Mouse (Mus musculus): Measurements from ENCODE around the gene Lrpprc.
A peak's percentile ranks its signal among the peaks of the same experiment; 100 is the strongest.
"Not testable (repeated sequence)": the region's sequence is repeated elsewhere in the genome, so short reads cannot be mapped to it uniquely, and the experiment has no call there.

Lrpprc gene

GRCm38 (mm10) chr17:84790447-84791098 is at the start of gene Lrpprc:
Gene Lrpprc, minus strand, starts transcription at chr17:84790789.
- peak; percentile 79 for DNase-seq (ENCODE audit: low read depth)

GRCm38 (mm10) chr17:84837780-84838179 is 47.2 kb upstream of the Lrpprc start:
- peak; percentile 30 for DNase-seq (ENCODE audit: low read depth)

GRCm38 (mm10) chr17:84835249-84835648 is 44.7 kb upstream of the Lrpprc start:
- DNase-seq (ENCODE audit: low read depth), result no peak

- DNase-seq (ENCODE audit: low read depth), result no peak
These were observed 41.8 kb upstream of the Lrpprc start for GRCm38 (mm10) chr17:84832346-84832745.

GRCm38 (mm10) chr17:84828301-84828700 is 37.7 kb upstream of the Lrpprc start:
- no peak for DNase-seq (ENCODE audit: low read depth)

GRCm38 (mm10) chr17:84820603-84821002 is 30.0 kb upstream of the Lrpprc start:
- DNase-seq (ENCODE audit: low read depth), result no peak

- no peak for DNase-seq (ENCODE audit: low read depth)
These were observed 27.8 kb upstream of the Lrpprc start for GRCm38 (mm10) chr17:84818390-84818789.

GRCm38 (mm10) chr17:84816014-84816461 is 25.4 kb upstream of the Lrpprc start:
- DNase-seq (ENCODE audit: low read depth), result no peak

- DNase-seq (ENCODE audit: low read depth), result no peak
These were observed 24.3 kb upstream of the Lrpprc start for GRCm38 (mm10) chr17:84814905-84815304.

GRCm38 (mm10) chr17:84814192-84814591 is 23.6 kb upstream of the Lrpprc start:
- DNase-seq (ENCODE audit: low read depth), result not testable (repeated sequence)

- no peak for DNase-seq (ENCODE audit: low read depth)
These were observed 1.4 kb upstream of the Lrpprc start for GRCm38 (mm10) chr17:84792006-84792405.

- DNase-seq (ENCODE audit: low read depth), result no peak
These were observed 567 bp upstream of the Lrpprc start for GRCm38 (mm10) chr17:84791156-84791555.

- no peak for DNase-seq (ENCODE audit: low read depth)
These were observed 546 bp downstream of the Lrpprc start for GRCm38 (mm10) chr17:84790043-84790442.

- DNase-seq (ENCODE audit: low read depth), result no peak
These were observed 2.0 kb downstream of the Lrpprc start for GRCm38 (mm10) chr17:84788376-84789125.

GRCm38 (mm10) chr17:84787477-84787876 is 3.1 kb downstream of the Lrpprc start:
- no peak for DNase-seq (ENCODE audit: low read depth)

- no peak for DNase-seq (ENCODE audit: low read depth)
These were observed 3.7 kb downstream of the Lrpprc start for GRCm38 (mm10) chr17:84786911-84787310.

- DNase-seq (ENCODE audit: low read depth), result no peak
These were observed 5.4 kb downstream of the Lrpprc start for GRCm38 (mm10) chr17:84785176-84785575.

- DNase-seq (ENCODE audit: low read depth), result no peak
These were observed 7.1 kb downstream of the Lrpprc start for GRCm38 (mm10) chr17:84783491-84783890.

- DNase-seq (ENCODE audit: low read depth), result no peak
These were observed 10.3 kb downstream of the Lrpprc start for GRCm38 (mm10) chr17:84780321-84780720.

GRCm38 (mm10) chr17:84778477-84778978 is 12.1 kb downstream of the Lrpprc start:
- DNase-seq (ENCODE audit: low read depth), result no peak

GRCm38 (mm10) chr17:84776362-84777000 is 14.1 kb downstream of the Lrpprc start:
- no peak for DNase-seq (ENCODE audit: low read depth)

- no peak for DNase-seq (ENCODE audit: low read depth)
These were observed 15.3 kb downstream of the Lrpprc start for GRCm38 (mm10) chr17:84775291-84775690.

GRCm38 (mm10) chr17:84771882-84772281 is 18.7 kb downstream of the Lrpprc start:
- DNase-seq (ENCODE audit: low read depth), result no peak

Measured in fibroblast of lung, adult 2 months (primary cell).